Mouse (Mus musculus): ENCODE measurements around the gene Sae1.

- TF ChIP-seq CTCF (IDR thresholded peaks at IDR 0.05; ENCODE audit: low read depth) (no peak; the same call in none of the 2 replicates), EP300 (IDR thresholded peaks at IDR 0.05; ENCODE audit: low read depth) (no peak)
Measured at GRCm38 (mm10) chr7:16296766-16297390, 90.7 kb downstream of the Sae1 start.
